Mouse (Mus musculus): ENCODE measurements around the gene Gm17387.

The Gm17387 gene

DNA sequence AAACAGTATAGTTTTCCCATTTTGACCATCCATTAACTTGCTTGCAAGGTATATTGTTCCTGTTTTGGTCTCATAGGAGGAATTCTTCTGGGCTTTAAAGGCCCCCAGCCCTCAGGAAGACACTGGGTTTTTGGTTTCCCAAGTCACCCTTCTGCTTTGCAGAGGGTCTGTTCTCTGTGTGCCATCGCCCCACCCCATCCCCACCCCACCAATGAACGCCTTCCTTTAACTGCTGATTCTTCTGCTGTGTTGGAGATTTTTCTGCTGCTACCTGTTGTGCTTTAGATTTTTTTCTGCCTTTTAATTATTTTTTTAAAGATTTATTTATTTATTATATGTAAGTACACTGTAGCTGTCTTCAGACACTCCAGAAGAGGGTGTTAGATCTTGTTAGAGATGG, at the start of gene Gm17387:
Gm17387 (plus strand) TSS at position 301 of the 400 bp plus-strand sequence.
- ATAC-seq (ENCODE audit: insufficient number of reproducible peaks, low FRiP score, low TSS enrichment): no peak

GRCm38 (mm10) chr7:140981704-140982103, 47.2 kb upstream of the Gm17387 start:
- ATAC-seq (ENCODE audit: insufficient number of reproducible peaks, low FRiP score, low TSS enrichment): no peak

DNA sequence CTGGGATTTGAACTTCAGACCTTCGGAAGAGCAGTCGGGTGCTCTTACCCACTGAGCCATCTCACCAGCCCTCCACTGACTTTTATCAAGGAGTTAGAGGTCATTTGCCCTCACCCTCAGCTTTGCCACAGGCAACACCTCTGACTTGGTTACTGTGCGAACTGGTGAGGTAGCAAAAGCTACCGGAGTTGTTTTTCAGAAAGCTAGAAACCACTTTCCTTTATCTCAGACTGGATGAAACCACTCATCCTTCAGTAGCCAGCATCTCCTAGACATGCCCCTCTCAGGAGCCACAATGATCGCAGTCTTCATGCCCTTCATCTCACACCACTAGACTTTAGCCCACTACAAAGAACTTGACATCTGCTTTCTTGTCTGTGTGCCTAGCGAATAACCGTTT, 46.0 kb upstream of the Gm17387 start:
- no peak for ATAC-seq (ENCODE audit: insufficient number of reproducible peaks, low FRiP score, low TSS enrichment)

GRCm38 (mm10) chr7:140987182-140988138, 41.5 kb upstream of the Gm17387 start:
- no peak for ATAC-seq (ENCODE audit: insufficient number of reproducible peaks, low FRiP score, low TSS enrichment)

DNA sequence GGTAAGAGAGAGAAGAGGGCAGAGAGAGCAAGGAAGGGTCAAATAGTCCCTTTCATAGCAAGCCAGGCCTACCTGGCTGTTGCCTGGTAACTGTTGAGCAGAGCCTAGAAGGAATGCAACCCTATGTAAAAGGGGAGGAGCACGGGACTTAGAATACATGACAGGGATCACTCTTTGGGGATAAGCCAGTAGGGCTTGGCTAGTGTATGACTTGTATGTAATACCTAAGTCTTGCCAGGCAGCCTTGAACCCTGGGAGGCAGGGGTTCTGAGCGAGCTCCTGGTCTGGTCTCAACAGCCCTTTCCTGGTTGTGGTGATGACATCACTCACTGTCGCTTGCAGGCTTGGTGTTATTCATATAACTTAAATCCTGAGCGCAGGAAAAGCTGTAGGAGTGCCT, 39.9 kb upstream of the Gm17387 start:
- no peak for ATAC-seq (ENCODE audit: insufficient number of reproducible peaks, low FRiP score, low TSS enrichment)

- ATAC-seq (ENCODE audit: insufficient number of reproducible peaks, low FRiP score, low TSS enrichment): no peak
Measured at GRCm38 (mm10) chr7:140990185-140990584, 38.7 kb upstream of the Gm17387 start.

DNA sequence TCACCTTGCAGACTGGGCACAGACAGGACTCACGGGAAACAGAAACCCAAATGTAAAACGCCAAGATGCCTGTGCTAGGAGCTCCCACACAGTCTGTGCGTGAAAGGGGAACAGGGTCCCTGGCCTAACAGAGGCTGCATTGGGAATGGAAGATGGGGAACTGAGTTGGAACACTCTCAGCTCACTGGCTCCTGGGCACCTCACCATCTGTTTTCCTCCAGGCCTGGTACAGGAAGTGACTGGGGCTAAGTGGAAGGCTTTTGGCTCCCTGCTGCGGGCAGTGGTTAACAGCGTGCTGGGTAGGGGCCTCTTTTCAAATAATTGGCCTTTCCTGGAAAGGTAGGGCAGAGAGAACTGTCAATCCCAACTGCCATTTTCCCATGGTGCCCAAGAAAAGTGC, 38.3 kb upstream of the Gm17387 start:
- ATAC-seq (ENCODE audit: insufficient number of reproducible peaks, low FRiP score, low TSS enrichment): no peak

GRCm38 (mm10) chr7:140991117-140991689, 37.7 kb upstream of the Gm17387 start:
- no peak for ATAC-seq (ENCODE audit: insufficient number of reproducible peaks, low FRiP score, low TSS enrichment)

- ATAC-seq (ENCODE audit: insufficient number of reproducible peaks, low FRiP score, low TSS enrichment): no peak
Measured at GRCm38 (mm10) chr7:140997817-140998216, 31.1 kb upstream of the Gm17387 start.

GRCm38 (mm10) chr7:140998853-140999700, 29.9 kb upstream of the Gm17387 start:
- ATAC-seq (ENCODE audit: insufficient number of reproducible peaks, low FRiP score, low TSS enrichment): no peak

DNA sequence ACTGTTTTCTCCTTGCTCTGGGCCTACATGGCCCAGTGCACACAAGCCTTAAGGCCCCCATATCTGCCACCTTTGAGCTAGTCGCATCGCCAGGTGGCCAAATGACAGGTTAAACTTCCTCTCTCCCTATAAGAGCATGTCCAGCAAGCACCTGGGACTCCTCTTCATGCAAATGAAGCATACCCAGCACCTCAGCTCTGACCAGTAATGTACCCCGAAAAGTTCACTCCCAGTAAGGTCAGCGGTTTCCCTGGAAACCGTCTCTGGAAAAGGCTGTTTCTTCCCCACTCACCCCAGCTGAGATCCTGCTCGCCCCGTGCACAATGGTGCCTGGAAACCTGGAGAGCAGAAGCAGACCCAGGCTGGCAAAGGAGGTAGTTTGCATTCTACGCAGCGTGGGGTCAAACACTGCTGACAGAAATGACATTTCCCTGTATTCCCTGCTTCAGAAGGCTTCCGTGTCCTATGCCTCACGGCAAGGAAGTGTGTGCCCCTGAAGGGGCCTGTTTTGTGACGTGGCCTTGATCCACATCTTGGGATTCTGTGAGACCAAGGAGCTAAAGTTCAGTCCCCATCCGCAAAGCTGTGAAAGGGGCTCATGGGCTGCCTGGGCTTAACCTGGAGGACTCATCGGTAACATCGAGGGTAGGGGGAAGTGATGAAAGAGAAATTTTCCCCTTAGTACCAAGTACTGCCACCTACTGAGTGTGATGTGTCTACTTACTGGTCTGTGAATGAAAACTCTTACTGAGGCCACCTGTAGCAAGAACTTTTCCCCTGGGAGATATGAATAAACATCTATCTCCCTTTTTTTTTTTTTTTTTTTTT, 27.8 kb upstream of the Gm17387 start:
- ATAC-seq (ENCODE audit: insufficient number of reproducible peaks, low FRiP score, low TSS enrichment): no peak

- ATAC-seq (ENCODE audit: insufficient number of reproducible peaks, low FRiP score, low TSS enrichment): no peak
Measured at GRCm38 (mm10) chr7:141003248-141004010, 25.5 kb upstream of the Gm17387 start.

GRCm38 (mm10) chr7:141006446-141006845, 22.5 kb upstream of the Gm17387 start:
- no peak for ATAC-seq (ENCODE audit: insufficient number of reproducible peaks, low FRiP score, low TSS enrichment)

DNA sequence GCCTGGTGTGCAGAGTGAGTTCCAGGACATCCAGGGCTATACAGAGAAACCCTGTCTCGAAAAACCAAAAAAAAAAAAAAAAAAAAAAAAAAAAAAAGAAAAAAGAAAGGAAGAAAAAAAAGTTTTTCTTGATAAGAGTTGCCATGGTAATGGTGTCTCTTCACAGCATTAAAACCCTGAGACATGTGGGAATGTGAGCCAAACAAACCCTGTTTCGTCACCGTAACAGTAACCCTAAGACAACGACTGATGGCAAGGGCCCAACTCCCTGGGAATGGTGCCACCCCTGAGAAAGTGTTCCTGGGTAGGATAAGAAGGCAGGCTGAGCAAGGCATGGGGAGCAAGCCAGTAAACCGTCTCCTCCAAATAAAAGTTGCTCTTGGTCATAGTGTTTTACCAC, 22.0 kb upstream of the Gm17387 start:
- no peak for ATAC-seq (ENCODE audit: insufficient number of reproducible peaks, low FRiP score, low TSS enrichment)

GRCm38 (mm10) chr7:141008312-141008761, 20.6 kb upstream of the Gm17387 start:
- no peak for ATAC-seq (ENCODE audit: insufficient number of reproducible peaks, low FRiP score, low TSS enrichment)

DNA sequence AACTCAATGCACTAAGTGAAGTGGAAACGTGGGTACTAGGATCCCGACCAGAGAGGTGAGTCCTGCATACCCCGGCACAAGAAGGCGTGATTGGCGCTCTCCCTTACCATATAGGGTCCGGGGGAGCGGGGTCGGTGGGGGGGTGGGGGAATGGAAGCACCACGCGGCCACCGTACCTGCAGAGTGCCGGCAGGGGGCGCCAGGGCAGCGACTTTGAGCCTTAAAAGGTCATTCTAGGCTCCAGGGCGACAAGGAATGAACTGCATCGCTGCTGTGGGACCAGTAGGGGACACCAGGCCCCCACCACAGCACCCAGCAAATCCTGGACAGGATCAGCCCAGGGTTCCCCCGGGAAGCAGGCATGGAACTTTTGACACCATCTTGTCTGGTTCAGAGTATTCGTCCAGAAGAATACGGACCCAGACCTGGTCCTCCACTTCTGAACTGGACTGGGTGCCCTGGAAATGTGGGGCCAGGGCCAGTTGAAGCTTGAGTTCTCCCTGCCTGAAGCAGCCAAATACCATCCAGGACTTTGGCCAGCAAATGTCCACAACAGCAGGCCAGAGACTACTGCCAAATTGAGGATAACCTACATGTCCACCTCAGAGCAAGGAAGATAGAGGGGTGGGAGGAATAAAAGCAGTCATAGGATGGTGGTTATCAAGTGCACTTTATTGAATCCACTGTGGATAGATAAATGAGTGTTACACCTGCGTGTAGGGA, 19.8 kb upstream of the Gm17387 start:
- no peak; the same call in 1 of the 2 replicates for ATAC-seq (ENCODE audit: insufficient number of reproducible peaks, low FRiP score, low TSS enrichment)

DNA sequence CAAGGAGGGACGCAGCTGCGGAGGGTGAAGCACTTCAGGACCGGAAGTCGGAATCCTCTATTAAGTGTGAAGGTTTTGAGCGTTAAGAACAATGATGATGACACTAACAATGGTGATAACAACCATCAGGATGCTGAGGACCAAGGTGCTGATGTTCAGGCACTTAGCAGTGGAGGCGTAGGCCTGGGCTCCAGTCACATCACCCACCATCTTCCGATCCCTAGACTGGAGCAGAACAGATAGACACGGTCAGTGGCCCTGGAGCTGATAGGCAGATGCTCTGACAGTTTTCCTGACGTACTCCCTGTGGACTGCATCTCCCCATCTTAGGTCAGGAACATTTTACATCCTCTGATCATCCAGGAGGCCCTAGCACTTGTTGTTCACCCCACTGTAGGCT, 19.3 kb upstream of the Gm17387 start:
- no peak for ATAC-seq (ENCODE audit: insufficient number of reproducible peaks, low FRiP score, low TSS enrichment)

DNA sequence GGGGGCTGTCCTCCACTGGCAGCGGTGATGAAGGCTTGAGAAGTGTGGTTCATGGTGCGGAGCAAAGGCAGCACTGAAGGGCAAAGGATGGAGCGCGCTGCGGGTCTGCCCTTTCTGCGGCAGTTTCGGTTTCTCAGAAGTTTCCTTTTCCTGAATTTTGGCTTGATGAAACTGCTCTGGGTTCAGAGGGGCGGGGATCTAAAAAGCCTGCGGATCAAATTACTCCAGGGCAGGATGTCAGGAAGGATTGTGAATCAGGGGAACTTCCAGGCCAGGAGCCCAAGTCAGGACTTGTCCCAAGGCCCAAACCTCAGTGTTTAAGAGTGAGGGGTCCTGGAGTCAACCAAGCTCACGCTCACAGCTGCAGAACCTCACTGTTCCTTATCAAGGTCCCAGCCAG, 18.3 kb upstream of the Gm17387 start, which contains the start of gene Ifitm3:
Ifitm3 (minus strand) TSS at position 178 of the 400 bp plus-strand sequence.
- ATAC-seq (ENCODE audit: insufficient number of reproducible peaks, low FRiP score, low TSS enrichment): no peak
